Mouse (Mus musculus) cerebellum, postnatal 4 days (tissue): ENCODE results near the gene Nppc.

Experiments
- DNase-seq, 2 experiments: peaks; one replicate each; pipeline ENCODE4 v3.0.0; 2022; ENCODE audit warnings: low spot score in 2 of 2, mixed read lengths in 1 of 2

Gene Nppc

DNA sequence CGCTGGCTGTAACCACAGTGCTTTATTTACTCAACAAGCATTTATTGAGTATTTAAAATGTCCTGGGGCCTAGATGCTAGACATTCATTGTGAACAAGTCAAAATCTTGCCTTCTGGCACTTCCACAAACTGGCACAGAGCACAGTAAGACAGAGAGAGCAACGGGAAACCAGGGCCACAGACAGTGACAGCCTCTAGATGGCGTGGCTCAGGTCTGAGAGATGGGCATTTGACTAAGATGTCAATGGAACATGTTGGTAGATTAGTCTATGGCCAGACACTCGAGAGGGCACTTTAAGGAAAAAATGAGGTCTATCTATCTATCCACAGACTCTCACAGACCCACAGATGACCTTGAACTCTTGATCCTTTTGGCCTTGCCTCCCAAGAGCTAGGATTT lies 17.7 kb downstream of the Nppc start:
- no peak for DNase-seq

DNA sequence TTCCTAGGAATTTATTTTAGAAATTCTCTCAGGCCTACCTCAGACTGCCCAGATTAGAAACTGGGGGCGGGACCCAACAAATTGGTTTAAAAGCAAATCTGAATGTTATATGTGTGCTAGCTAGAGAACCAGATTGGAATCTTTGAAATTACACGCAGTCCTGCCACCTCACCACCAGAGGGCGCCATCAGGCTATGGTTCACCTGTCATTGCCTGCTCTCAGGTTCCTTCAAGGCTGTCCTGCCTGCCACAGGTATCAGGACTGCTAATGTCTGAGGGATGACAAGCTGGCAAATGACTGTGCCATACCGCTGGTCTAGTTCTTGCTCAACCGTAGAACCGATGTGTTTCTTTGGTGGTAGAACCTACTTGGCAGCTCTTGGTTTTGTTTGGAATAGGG lies 20.1 kb downstream of the Nppc start:
- DNase-seq: peak; percentile 64 to 68

DNA sequence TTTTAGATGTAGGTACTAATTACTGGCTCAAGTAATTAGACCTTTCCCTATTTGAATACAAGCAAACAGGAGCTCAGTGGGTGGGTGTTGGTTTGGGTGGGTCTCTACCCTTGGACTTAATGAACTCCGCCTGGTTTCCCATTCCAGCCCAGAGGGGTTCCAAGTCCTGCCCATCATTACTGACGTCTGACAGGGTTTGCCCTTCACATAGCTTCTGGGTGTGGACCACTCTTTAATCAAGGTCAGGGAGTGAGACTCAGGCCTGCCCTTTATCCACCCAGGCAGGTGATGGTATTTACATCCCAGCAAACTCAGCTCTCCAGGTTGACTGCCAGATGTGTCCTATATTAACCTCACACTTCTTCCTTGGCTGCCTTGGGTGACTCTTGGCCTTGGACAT lies 22.9 kb downstream of the Nppc start:
- DNase-seq: no peak

DNA sequence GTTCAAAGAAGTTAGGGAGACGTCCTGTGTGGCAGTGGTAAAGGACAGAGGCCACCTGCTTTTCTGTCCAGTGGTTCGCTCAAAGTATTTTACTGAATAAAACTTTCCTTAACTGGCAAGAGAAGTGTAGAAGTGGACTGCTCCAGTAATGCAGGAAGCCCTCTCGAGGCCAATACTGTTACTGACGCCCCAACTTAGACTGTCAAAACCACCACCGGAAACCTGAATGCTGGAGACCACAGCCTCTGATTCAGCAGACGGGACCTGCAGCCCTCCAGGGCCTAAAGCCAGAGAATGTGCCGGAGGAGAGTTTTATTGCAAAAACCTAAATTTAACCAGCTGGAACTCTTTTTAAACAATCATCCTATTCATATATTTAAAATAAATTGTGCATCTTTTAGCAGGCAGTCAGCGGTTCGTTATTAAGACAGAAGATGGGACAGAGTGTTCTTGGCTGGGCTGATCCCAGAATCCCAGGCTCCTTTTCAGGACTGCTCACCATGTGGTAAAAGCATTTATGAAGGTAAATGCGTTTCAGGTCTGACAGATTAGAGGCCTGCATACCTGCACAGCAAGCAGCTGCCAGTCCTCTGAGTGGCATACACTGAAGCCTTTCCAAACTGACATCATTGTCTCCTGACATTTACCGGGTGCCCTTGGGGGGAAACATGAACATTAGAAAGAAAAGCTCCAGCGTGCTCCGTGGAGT lies 27.1 kb downstream of the Nppc start:
- no peak for DNase-seq

DNA sequence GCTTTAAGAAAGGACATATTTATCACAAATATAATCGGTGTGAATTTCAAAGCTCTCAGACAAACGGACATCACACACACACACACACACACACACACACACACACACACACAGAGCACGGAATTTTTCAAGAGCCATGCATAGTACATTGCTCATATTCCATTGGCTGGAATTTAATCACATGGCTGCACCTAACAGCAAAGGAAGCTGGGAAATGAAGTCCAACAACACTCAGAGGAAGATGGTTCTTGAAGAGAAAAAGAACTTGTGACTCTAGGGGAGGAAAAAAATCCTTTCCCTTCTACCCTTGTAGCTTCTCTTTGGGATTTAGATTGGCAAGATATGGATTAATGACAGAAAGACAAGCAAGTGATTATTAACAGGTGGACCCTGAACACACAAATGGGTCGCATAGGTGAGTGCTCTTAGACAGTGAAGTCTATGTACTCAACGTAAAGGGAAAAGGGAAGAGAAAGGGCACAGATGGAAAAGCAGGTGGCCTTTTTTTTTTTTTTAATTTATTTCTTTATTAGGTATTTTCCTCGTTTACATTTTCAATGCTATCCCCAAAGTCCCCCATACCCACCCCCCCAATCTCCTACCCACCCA lies 35.5 kb downstream of the Nppc start:
- no peak for DNase-seq

DNA sequence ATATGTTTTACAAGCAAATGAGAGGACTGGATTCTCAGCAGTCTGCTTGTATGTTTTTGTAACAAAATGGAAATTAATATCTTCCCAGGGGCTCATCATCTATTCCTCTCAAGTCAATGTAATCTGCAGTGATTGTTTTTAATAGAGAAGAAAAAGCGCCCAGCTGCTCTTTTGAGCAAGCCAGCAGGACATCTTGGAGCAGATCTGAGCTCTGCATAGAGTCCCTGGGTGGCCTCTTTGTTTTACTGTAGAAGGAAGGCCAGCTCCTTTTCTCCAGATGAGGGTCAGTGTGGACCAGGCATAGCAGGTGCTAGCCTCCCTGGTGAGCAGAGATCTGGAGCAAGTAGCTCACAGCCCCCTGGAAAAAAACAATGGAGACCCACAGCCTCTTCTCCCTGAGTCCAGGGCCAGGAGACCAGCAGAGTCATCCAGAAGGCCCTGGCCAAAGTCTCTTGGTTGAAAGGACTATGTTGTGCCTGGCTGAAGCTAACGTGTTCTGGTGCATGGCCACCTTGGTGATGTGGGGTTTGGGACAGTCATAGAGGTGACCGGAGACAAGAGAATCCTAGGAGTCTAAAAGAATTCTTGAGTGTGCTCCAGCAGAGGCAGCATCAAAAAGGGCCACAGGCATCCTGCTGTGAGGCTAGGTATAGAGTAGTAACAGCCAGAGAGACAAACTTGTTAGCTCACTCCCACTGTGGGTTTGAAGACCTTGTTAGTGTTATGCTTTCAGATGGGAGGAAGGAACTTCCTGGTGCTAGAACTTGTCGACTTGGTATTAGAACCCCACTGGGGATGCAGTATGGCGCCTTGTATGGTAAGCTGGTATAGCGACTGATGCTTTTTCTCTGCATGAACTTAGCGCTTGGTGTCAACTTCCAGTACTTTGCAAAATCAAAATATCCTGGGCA lies 36.3 kb downstream of the Nppc start:
- no peak for DNase-seq

DNA sequence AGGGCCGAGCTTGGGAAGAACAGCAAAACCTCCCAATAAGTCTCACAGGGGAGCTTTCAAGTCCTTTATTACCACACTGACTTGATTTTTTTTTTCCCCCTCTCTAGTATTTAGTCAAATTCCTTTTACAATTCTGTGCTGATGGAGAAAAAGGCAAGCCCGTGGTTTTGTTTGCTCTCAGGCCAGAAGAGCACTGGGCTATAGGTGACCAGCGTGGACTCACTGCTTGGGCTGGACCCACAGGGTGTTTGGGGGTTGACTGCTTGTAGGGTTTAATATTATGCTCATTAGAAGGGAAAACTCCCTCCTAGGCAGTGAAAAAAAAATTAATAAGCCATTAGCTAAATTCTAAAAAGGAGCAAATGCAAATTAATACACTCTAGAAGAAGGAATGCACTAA lies 36.9 kb downstream of the Nppc start:
- DNase-seq: no peak

DNA sequence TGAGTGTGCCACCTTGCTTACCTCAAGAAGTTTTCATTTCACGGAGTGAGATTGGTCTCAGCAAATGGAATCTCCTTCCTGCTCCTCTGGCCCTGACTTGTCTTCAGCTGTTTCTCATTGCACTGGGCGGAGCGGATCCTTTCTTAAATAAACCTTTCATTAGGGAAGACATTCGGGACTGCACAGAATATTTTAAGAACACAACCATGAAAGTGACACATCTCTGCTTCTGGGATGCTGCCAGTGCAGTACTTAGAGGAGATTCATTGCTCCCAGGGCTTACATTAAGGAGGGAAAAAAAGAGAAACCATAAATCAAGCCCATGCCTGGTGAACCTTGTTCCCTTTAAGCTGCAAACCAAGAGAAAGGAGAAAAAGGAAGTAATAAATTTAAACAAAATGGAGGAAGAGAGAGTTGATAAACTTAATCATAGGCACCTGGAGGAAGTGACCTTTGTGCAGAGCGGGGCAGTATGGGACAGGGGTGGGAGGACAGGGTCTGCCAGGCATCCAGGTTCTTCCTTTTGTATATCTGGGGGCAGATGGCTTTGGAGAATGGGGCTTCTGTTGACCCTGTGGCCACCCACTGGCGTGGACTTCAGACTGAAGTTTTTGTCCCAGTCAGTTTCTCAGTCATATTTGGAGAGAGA lies 37.5 kb downstream of the Nppc start:
- no peak for DNase-seq

DNA sequence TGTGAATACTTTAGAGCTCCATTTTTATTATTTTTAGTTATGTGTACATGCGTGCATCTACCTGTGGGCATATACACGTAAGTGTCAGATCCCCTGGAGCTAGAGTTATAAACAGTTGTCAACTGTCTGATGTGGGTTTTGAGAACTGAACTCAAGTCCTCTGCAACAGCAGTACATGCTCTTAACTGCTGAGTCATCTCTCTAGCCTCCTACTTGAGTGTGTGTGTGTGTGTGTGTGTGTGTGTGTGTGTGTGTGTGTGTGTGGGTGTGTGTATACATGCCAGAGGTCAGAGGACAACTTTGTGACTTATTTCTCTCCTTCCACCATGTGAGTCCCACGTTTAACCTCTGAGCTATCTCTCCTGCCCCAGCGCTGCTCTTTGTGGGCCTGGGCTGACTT lies 39.8 kb downstream of the Nppc start:
- DNase-seq: no peak

DNA sequence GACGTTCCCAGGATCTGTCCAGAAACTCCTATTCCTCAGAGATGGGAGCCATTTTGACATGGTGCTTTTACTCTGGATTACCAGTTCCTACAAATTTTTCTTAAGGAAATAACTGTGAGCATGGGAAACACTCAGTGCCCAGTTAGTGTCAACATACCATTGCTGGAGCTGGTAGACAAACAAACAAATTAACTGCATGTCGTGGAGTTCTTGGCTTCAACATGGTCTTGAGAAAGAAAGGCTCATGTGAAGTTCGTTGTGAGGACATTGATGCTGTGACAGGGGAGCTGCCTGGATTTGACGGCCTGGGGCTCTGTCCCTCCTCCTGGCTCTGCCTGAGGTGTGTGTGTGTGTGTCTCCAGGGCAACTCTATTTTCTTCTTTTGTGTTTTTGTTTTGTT lies 40.4 kb downstream of the Nppc start:
- no peak for DNase-seq

DNA sequence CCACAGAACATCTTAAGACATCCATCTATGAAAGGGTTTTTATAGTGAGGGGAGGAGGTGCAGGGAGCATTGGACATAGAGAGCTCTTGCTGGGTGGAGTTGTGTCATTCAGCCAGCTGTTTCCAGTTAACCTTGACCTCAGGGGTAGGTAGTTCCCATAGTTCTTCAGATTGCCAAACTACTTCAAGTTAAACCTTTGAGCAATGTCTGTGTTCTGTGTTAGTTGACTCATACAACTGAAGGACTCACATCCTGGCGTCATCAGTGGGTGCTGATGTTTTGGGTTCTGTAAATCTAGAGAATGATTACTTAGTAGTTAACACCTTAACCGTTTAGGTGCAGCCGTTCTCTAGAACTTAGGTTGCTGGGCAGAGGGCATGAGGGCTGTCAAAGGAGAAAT lies 42.1 kb downstream of the Nppc start:
- no peak for DNase-seq

DNA sequence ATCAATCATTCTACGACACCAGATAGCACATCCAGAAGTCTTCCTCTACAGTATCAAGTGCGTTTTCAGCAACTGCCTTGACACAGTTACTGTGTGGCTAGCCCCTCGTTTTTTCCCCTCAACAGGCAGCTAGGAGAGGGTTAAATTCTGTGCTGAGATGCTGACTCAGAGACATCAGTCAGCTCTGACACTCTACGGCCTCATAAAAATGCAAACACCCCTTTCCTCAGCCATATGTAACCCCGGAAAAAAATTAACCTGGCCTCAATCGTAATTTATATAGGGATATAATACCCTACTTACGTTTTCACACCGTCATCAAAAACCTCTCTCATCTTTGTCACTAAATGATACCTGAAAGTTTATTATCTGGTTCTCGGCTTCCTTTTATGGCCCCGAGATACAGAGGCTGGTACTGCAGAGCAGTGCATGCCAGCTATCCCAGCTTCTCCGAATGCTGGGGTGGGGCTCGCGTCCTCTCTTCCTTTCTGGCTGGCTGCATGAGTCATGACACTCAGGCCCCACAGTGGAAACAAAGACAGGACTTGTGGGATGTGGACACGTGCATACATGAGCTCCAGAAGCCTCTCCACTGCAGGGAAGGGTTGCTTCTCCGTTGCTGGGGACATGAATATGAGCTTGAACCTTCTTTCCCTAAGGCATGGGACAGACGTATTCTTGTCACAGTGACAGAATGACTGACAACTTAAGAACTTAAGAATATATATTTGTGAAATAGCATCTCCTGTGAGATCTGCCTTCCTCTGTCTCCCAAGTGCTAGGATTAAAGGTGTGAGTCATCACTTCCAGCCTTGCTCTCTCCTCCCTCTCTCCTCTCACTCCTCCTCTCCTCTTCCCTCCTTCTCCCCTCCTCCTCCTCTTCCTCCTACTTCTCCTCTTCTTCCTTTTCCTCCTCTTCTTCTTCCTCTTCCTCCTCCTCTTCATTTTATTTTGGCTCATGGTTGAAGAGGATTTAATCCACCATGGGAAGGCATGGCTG lies 47.1 kb downstream of the Nppc start:
- no peak for DNase-seq

DNA sequence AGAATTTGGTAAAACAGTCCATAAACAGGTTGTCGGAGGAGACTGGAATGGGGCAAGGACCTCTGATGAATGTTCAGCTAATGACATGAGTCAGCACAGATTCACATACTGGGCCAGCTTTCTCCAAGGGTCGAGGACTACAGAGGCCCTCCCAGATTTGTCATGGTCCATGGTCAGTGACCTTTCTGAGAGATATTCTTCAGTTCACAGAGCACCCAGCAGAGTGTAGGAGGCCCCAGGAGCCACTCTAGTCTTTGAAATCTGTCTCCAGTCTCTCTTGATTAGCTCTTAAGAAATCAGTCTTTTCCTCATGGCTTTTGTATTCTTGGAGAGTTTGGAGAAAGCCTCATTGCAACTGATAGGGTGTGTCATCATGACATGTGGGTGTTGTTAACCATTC lies 48.1 kb downstream of the Nppc start:
- DNase-seq: no peak

DNA sequence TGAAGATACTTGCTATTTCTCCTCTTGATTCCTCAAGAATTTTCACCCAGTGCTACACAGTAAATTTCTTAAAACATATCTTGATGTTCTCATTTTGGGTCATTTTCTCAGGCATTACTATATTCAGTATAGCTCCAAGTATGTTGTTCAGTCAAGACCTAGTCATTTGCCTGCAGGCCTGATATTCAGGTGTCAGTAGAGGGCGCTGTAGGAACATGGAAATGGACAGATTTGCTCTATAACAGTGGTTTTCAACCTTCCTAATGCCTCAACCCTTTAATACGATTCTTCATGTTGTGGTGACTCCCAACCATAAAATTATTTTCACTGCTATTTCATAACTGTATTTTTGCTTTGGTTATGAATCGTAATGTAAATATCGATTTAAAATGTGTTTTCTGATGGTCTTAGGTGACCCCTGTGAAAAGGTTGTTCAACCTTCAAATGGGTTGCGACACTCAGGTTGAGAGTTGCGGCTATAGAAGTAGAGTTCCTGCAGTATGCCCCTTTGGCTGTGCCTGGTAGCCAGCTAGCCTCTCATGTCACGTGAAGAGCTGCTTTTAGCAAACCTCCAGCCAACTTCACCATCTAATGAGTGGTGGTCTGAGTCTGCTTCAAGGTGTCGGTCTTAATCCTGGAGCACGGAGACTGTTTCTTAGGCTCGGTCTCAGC lies 51.8 kb downstream of the Nppc start:
- DNase-seq: peak; percentile 57 to 75
